Mouse (Mus musculus): Measurements from ENCODE around the gene Nkx2-1. TPM values are rescaled to one million over a fixed set of nuclear protein-coding genes. Genes with fewer than 3 reads are reported as not detected.
"Not testable (repeated sequence)": the region's sequence is repeated elsewhere in the genome, so short reads cannot be mapped to it uniquely, and the experiment has no call there.

Gene Nkx2-1
- total and polyA plus RNA-seq, 2 experiments from 2014 or later = 0.05 TPM; not detected in 1

- no peak for ATAC-seq (ENCODE audit: insufficient read depth, low read depth)
- WGBS = 5% methylated on average over 8 of the region's 8 CpGs
- Histone ChIP-seq H3K27ac (ENCODE audit: low read depth) (no peak overlapping the region), H3K4me3 (ENCODE audit: low read depth, low read length) (no peak overlapping the region), H3K36me3 (replicated peaks; ENCODE audit: control insufficient read depth, insufficient read depth, low read length) (no peaks in the 10 kb centered on the region), H3K9me3 (replicated peaks; ENCODE audit: control insufficient read depth, low read length) (no peaks in the 10 kb centered on the region), H3K4me1 (ENCODE audit: control insufficient read depth, insufficient read depth) (no peaks in the 10 kb centered on the region), H3K27me3 (ENCODE audit: control insufficient read depth, insufficient read depth, low read length) (peaks cover 95% of the 10 kb centered on the region), H3K9ac (replicated peaks; ENCODE audit: low read depth, low read length) (no peak overlapping the region), H3K4me2 (ENCODE audit: low read depth, low read length) (no peak overlapping the region)
- TF ChIP-seq EP300 (IDR thresholded peaks at IDR 0.05; ENCODE audit: low read depth) (no peak), CTCF (IDR thresholded peaks at IDR 0.05; ENCODE audit: low read depth) (no peak)
- no peak for DNase-seq (ENCODE audit: low spot score)
Measured at GRCm38 (mm10) chr12:56528034-56528570, 8.6 kb downstream of the Nkx2-1 start.

- H3K36me3 ChIP-seq (replicated peaks; ENCODE audit: control insufficient read depth, insufficient read depth, low read length) = no peaks in the 10 kb centered on the region
- H3K4me3 ChIP-seq (ENCODE audit: low read depth, low read length) = no peak overlapping the region
- no peak overlapping the region for H3K27ac ChIP-seq (ENCODE audit: low read depth)
- no peaks in the 10 kb centered on the region for H3K4me1 ChIP-seq (ENCODE audit: control insufficient read depth, insufficient read depth)
- no peak for ATAC-seq (ENCODE audit: insufficient read depth, low read depth)
- no peak overlapping the region for H3K4me2 ChIP-seq (ENCODE audit: low read depth, low read length)
- WGBS = 17% methylated on average over 4 of the region's 4 CpGs
- H3K27me3 ChIP-seq (ENCODE audit: control insufficient read depth, insufficient read depth, low read length) = peaks cover 96% of the 10 kb centered on the region
- H3K9ac ChIP-seq (replicated peaks; ENCODE audit: low read depth, low read length) = no peak overlapping the region
- DNase-seq (ENCODE audit: low spot score) = no peak
- no peak for TF ChIP-seq EP300 (IDR thresholded peaks at IDR 0.05; ENCODE audit: low read depth)
- no peak for TF ChIP-seq CTCF (IDR thresholded peaks at IDR 0.05; ENCODE audit: low read depth)
- H3K9me3 ChIP-seq (replicated peaks; ENCODE audit: control insufficient read depth, low read length) = no peaks in the 10 kb centered on the region
Measured at GRCm38 (mm10) chr12:56527071-56527470, 9.6 kb downstream of the Nkx2-1 start.

- not testable (repeated sequence) for H3K9me3 ChIP-seq (replicated peaks; ENCODE audit: control insufficient read depth, low read length); H3K27ac ChIP-seq (ENCODE audit: low read depth); H3K36me3 ChIP-seq (replicated peaks; ENCODE audit: control insufficient read depth, insufficient read depth, low read length); ATAC-seq (ENCODE audit: insufficient read depth, low read depth); H3K4me2 ChIP-seq (ENCODE audit: low read depth, low read length); H3K4me3 ChIP-seq (ENCODE audit: low read depth, low read length); DNase-seq (ENCODE audit: low spot score); H3K4me1 ChIP-seq (ENCODE audit: control insufficient read depth, insufficient read depth); H3K9ac ChIP-seq (replicated peaks; ENCODE audit: low read depth, low read length)
- H3K27me3 ChIP-seq (ENCODE audit: control insufficient read depth, insufficient read depth, low read length) = peaks cover 95% of the 10 kb centered on the region
- 11% methylated on average over 9 of the region's 16 CpGs for WGBS
Measured at GRCm38 (mm10) chr12:56525219-56525797, 11.4 kb downstream of the Nkx2-1 start.

- H3K4me1 ChIP-seq (ENCODE audit: control insufficient read depth, insufficient read depth) = no peaks in the 10 kb centered on the region
- WGBS = 16% methylated on average over 14 of the region's 14 CpGs
- no peaks in the 10 kb centered on the region for H3K36me3 ChIP-seq (replicated peaks; ENCODE audit: control insufficient read depth, insufficient read depth, low read length)
- no peak for TF ChIP-seq CTCF (IDR thresholded peaks at IDR 0.05; ENCODE audit: low read depth)
- no peak for TF ChIP-seq EP300 (IDR thresholded peaks at IDR 0.05; ENCODE audit: low read depth)
- DNase-seq (ENCODE audit: low spot score) (no peak), ATAC-seq (ENCODE audit: insufficient read depth, low read depth) (no peak)
- H3K4me2 ChIP-seq (ENCODE audit: low read depth, low read length) = no peak overlapping the region
- no peak overlapping the region for H3K9ac ChIP-seq (replicated peaks; ENCODE audit: low read depth, low read length)
- H3K27ac ChIP-seq (ENCODE audit: low read depth) = no peak overlapping the region
- H3K27me3 ChIP-seq (ENCODE audit: control insufficient read depth, insufficient read depth, low read length) = peaks cover 95% of the 10 kb centered on the region
- H3K9me3 ChIP-seq (replicated peaks; ENCODE audit: control insufficient read depth, low read length) = 0 out of 2 replicates have a peak, but pooled peaks cover 4% of the 10 kb centered on the region
- H3K4me3 ChIP-seq (ENCODE audit: low read depth, low read length) = no peak overlapping the region
Measured at GRCm38 (mm10) chr12:56524201-56524600, 12.5 kb downstream of the Nkx2-1 start.

- 37% methylated on average over 4 of the region's 4 CpGs for WGBS
- Histone ChIP-seq H3K4me1 (ENCODE audit: control insufficient read depth, insufficient read depth) (no peaks in the 10 kb centered on the region), H3K36me3 (replicated peaks; ENCODE audit: control insufficient read depth, insufficient read depth, low read length) (no peaks in the 10 kb centered on the region), H3K4me3 (ENCODE audit: low read depth, low read length) (no peak overlapping the region), H3K4me2 (ENCODE audit: low read depth, low read length) (no peak overlapping the region), H3K27me3 (ENCODE audit: control insufficient read depth, insufficient read depth, low read length) (peaks cover 95% of the 10 kb centered on the region), H3K9ac (replicated peaks; ENCODE audit: low read depth, low read length) (no peak overlapping the region), H3K27ac (ENCODE audit: low read depth) (no peak overlapping the region), H3K9me3 (replicated peaks; ENCODE audit: control insufficient read depth, low read length) (0 out of 2 replicates have a peak, but pooled peaks cover 4% of the 10 kb centered on the region)
- TF ChIP-seq CTCF (IDR thresholded peaks at IDR 0.05; ENCODE audit: low read depth) = no peak
- TF ChIP-seq EP300 (IDR thresholded peaks at IDR 0.05; ENCODE audit: low read depth) = no peak
- no peak for DNase-seq (ENCODE audit: low spot score)
- ATAC-seq (ENCODE audit: insufficient read depth, low read depth) = no peak
Measured at GRCm38 (mm10) chr12:56522191-56522590, 14.5 kb downstream of the Nkx2-1 start.

All from heart, postnatal 0 days (tissue).